Mouse (Mus musculus): ENCODE measurements at regions not wholly inside any gene's neighbourhood (a gene's known extent, or its start where the extent isn't known, plus 50 kb on each side); places are given as distances from the start of the nearest gene placed in this dataset.

- Histone ChIP-seq H3K27me3 (ENCODE audit: insufficient read depth, low read length) (no peaks in the 10 kb centered on the region), H3K9me3 (replicated peaks) (no peaks in the 10 kb centered on the region), H3K4me1 (ENCODE audit: insufficient read depth, low read depth, low read length) (no peaks in the 10 kb centered on the region), H3K36me3 (replicated peaks) (no peaks in the 10 kb centered on the region), H3K4me3 (ENCODE audit: low read depth, low read length) (no peak overlapping the region)
- TF ChIP-seq TAL1 (conservative IDR thresholded peaks at IDR 0.05; ENCODE audit: low read depth, low read length) (no peak), GATA2 (IDR thresholded peaks at IDR 0.05; ENCODE audit: borderline replicate concordance, low read depth, low read length) (no peak), CTCF (IDR thresholded peaks at IDR 0.05; ENCODE audit: low read depth, low read length) (no peak), GATA1 (IDR thresholded peaks at IDR 0.05; ENCODE audit: borderline replicate concordance, low read length) (no peak), POLR2AphosphoS5 (IDR thresholded peaks at IDR 0.05; ENCODE audit: insufficient replicate concordance, low read depth, low read length) (no peak)
- ATAC-seq (ENCODE audit: extremely low read depth, insufficient number of reproducible peaks, low FRiP score, poor library complexity, severe bottlenecking) = no peak
- no peak for DNase-seq (ENCODE audit: low spot score)
These were observed 498.4 kb upstream of the Marcks start for GRCm38 (mm10) chr10:37637001-37637562.

- Histone ChIP-seq H3K4me1 (ENCODE audit: insufficient read depth, low read depth, low read length) (no peaks in the 10 kb centered on the region), H3K27me3 (ENCODE audit: insufficient read depth, low read length) (no peaks in the 10 kb centered on the region), H3K4me3 (ENCODE audit: low read depth, low read length) (no peak overlapping the region), H3K9me3 (replicated peaks) (no peaks in the 10 kb centered on the region), H3K36me3 (replicated peaks) (no peaks in the 10 kb centered on the region)
- no peak for ATAC-seq (ENCODE audit: extremely low read depth, insufficient number of reproducible peaks, low FRiP score, poor library complexity, severe bottlenecking)
- no peak for DNase-seq (ENCODE audit: low spot score)
- no peak for TF ChIP-seq CTCF (IDR thresholded peaks at IDR 0.05; ENCODE audit: low read depth, low read length)
- TF ChIP-seq TAL1 (conservative IDR thresholded peaks at IDR 0.05; ENCODE audit: low read depth, low read length) = no peak
- TF ChIP-seq GATA1 (IDR thresholded peaks at IDR 0.05; ENCODE audit: borderline replicate concordance, low read length) = no peak
These were observed 497.7 kb upstream of the Marcks start for GRCm38 (mm10) chr10:37636421-37636820.

- Histone ChIP-seq H3K36me3 (replicated peaks) (no peaks in the 10 kb centered on the region), H3K9me3 (replicated peaks) (no peaks in the 10 kb centered on the region), H3K4me3 (ENCODE audit: low read depth, low read length) (no peak overlapping the region), H3K27me3 (ENCODE audit: insufficient read depth, low read length) (no peaks in the 10 kb centered on the region), H3K4me1 (ENCODE audit: insufficient read depth, low read depth, low read length) (no peaks in the 10 kb centered on the region)
- no peak for DNase-seq (ENCODE audit: low spot score)
- no peak for TF ChIP-seq GATA1 (IDR thresholded peaks at IDR 0.05; ENCODE audit: borderline replicate concordance, low read length)
- TF ChIP-seq TAL1 (conservative IDR thresholded peaks at IDR 0.05; ENCODE audit: low read depth, low read length) = no peak
- no peak for TF ChIP-seq GATA2 (IDR thresholded peaks at IDR 0.05; ENCODE audit: borderline replicate concordance, low read depth, low read length)
- TF ChIP-seq POLR2AphosphoS5 (IDR thresholded peaks at IDR 0.05; ENCODE audit: insufficient replicate concordance, low read depth, low read length) = no peak
- no peak for TF ChIP-seq CTCF (IDR thresholded peaks at IDR 0.05; ENCODE audit: low read depth, low read length)
- no peak for ATAC-seq (ENCODE audit: extremely low read depth, insufficient number of reproducible peaks, low FRiP score, poor library complexity, severe bottlenecking)
These were observed 491.7 kb upstream of the Marcks start for GRCm38 (mm10) chr10:37630403-37630802.

GRCm38 (mm10) chr10:37627900-37628299, 489.2 kb upstream of the Marcks start:
- DNase-seq (ENCODE audit: low spot score) (no peak), ATAC-seq (ENCODE audit: extremely low read depth, insufficient number of reproducible peaks, low FRiP score, poor library complexity, severe bottlenecking) (no peak)
- H3K27me3 ChIP-seq (ENCODE audit: insufficient read depth, low read length) = no peaks in the 10 kb centered on the region
- H3K4me3 ChIP-seq (ENCODE audit: low read depth, low read length) = no peak overlapping the region
- H3K4me1 ChIP-seq (ENCODE audit: insufficient read depth, low read depth, low read length) = no peaks in the 10 kb centered on the region
- no peaks in the 10 kb centered on the region for H3K36me3 ChIP-seq (replicated peaks)
- H3K9me3 ChIP-seq (replicated peaks) = no peaks in the 10 kb centered on the region
- TF ChIP-seq GATA2 (IDR thresholded peaks at IDR 0.05; ENCODE audit: borderline replicate concordance, low read depth, low read length) = no peak
- TF ChIP-seq POLR2AphosphoS5 (IDR thresholded peaks at IDR 0.05; ENCODE audit: insufficient replicate concordance, low read depth, low read length) = no peak
- TF ChIP-seq GATA1 (IDR thresholded peaks at IDR 0.05; ENCODE audit: borderline replicate concordance, low read length) = no peak
- TF ChIP-seq CTCF (IDR thresholded peaks at IDR 0.05; ENCODE audit: low read depth, low read length) = no peak
- no peak for TF ChIP-seq TAL1 (conservative IDR thresholded peaks at IDR 0.05; ENCODE audit: low read depth, low read length)

GRCm38 (mm10) chr10:37626758-37627201, 488.1 kb upstream of the Marcks start:
- Histone ChIP-seq H3K9me3 (replicated peaks) (no peaks in the 10 kb centered on the region), H3K4me3 (ENCODE audit: low read depth, low read length) (no peak overlapping the region), H3K36me3 (replicated peaks) (no peaks in the 10 kb centered on the region), H3K27me3 (ENCODE audit: insufficient read depth, low read length) (no peaks in the 10 kb centered on the region), H3K4me1 (ENCODE audit: insufficient read depth, low read depth, low read length) (no peaks in the 10 kb centered on the region)
- TF ChIP-seq CTCF (IDR thresholded peaks at IDR 0.05; ENCODE audit: low read depth, low read length) = no peak
- no peak for TF ChIP-seq POLR2AphosphoS5 (IDR thresholded peaks at IDR 0.05; ENCODE audit: insufficient replicate concordance, low read depth, low read length)
- TF ChIP-seq GATA2 (IDR thresholded peaks at IDR 0.05; ENCODE audit: borderline replicate concordance, low read depth, low read length) = no peak
- no peak for TF ChIP-seq TAL1 (conservative IDR thresholded peaks at IDR 0.05; ENCODE audit: low read depth, low read length)
- no peak for TF ChIP-seq GATA1 (IDR thresholded peaks at IDR 0.05; ENCODE audit: borderline replicate concordance, low read length)
- no peak for DNase-seq (ENCODE audit: low spot score)
- ATAC-seq (ENCODE audit: extremely low read depth, insufficient number of reproducible peaks, low FRiP score, poor library complexity, severe bottlenecking) = no peak

GRCm38 (mm10) chr10:37625972-37626757, 487.4 kb upstream of the Marcks start:
- TF ChIP-seq TAL1 (conservative IDR thresholded peaks at IDR 0.05; ENCODE audit: low read depth, low read length) (no peak), CTCF (IDR thresholded peaks at IDR 0.05; ENCODE audit: low read depth, low read length) (no peak), POLR2AphosphoS5 (IDR thresholded peaks at IDR 0.05; ENCODE audit: insufficient replicate concordance, low read depth, low read length) (no peak), GATA2 (IDR thresholded peaks at IDR 0.05; ENCODE audit: borderline replicate concordance, low read depth, low read length) (no peak), GATA1 (IDR thresholded peaks at IDR 0.05; ENCODE audit: borderline replicate concordance, low read length) (no peak)
- no peak for DNase-seq (ENCODE audit: low spot score)
- H3K4me1 ChIP-seq (ENCODE audit: insufficient read depth, low read depth, low read length) = no peaks in the 10 kb centered on the region
- no peaks in the 10 kb centered on the region for H3K9me3 ChIP-seq (replicated peaks)
- H3K4me3 ChIP-seq (ENCODE audit: low read depth, low read length) = no peak overlapping the region
- no peak for ATAC-seq (ENCODE audit: extremely low read depth, insufficient number of reproducible peaks, low FRiP score, poor library complexity, severe bottlenecking)
- H3K36me3 ChIP-seq (replicated peaks) = no peaks in the 10 kb centered on the region
- H3K27me3 ChIP-seq (ENCODE audit: insufficient read depth, low read length) = no peaks in the 10 kb centered on the region

Data from G1E (cell line).